Mouse (Mus musculus) cerebellum, adult 2 months (tissue): ENCODE measurements at regions not wholly inside any gene's neighbourhood (a gene's known extent, or its start where the extent isn't known, plus 50 kb on each side); places are given as distances from the start of the nearest gene placed in this dataset.

Source experiments
- CTCF ChIP-seq: fragments of 200-500 bp; IDR thresholded peaks from 2 replicates; pipeline ENCODE4 v1.5.1; 2011; ENCODE audit warnings: low read depth, mild to moderate bottlenecking, control low read depth, low read length, moderate library complexity, borderline replicate concordance; ENCODE audit not compliant: insufficient read depth
- POLR2A ChIP-seq: fragments of 200-500 bp; IDR thresholded peaks from 2 replicates; pipeline ENCODE4 v1.6.1; 2011; ENCODE audit warnings: low read length, control low read depth, borderline replicate concordance; ENCODE audit not compliant: insufficient read depth

DNA sequence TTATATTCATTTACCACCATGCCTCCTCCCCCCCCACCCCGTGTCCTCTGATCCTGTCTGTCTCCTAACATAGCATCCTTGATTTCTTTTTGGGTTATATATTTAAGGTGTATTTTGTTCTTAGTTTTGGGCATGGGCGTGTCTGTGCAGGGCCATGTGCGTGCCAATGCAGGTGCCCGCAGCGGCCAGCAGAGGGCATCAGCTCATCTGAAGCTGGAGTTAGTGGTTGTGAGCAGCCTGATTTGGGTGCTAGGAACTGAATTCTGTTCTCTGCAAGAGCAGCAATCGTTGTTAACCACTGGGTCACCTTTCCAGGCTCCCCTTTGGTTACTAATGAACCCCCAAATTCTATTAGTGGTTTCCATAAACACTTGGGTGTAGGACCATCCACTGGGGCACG lies 167.5 kb upstream of the Zfp64 start:
- no peak for TF ChIP-seq POLR2A
- no peak for TF ChIP-seq CTCF
